Mouse (Mus musculus): Measurements from ENCODE around the gene Ces1f.

DNA sequence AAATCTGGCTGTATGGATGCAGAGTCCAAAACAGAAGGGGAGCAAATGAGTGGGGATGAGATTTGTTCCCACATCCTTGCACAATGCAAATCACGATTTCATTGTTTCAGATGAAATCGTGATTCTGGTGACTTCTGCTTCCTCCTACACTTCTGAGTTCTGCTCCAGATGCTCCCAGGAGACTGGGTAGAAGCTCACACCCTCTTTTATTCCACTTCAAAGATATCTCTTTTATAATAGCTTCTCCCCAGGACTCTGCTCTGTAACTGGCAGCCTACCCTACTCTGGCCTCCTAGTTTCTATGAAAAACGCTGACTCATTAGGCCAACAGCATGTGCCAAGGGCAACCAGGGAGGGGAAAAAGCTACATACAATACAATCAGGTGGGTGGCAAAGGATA lies 6.2 kb downstream of the Ces1f start:
- no peak for TF ChIP-seq CTCF (IDR thresholded peaks at IDR 0.05; ENCODE audit: insufficient read depth, low read depth, low read length)
- no peak for TF ChIP-seq POLR2A (IDR thresholded peaks at IDR 0.05; ENCODE audit: insufficient read depth, low read depth, low read length)

All from olfactory bulb, adult 2 months (tissue).